In the genomic region with DNA sequence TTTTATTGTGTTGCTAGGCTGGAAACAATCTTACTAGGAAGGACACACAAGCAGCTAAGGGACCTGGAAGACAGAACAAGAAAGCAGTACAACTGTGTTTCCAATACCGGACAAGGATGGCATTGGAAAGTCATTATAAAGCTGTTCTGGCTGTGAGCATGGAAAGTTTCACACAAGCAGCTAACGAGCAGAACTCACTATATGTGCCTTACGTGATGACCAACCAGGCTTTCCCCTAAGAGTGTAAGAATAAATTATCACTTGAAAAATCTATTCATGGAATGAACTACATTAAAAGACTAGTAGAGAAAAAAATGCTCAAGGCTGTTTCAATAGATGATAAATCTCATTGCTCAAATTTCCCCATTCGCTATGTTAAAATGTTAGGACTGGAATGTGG, we compare ENCODE assay signal across 23 mouse cellular contexts. TPM values are rescaled to one million over a fixed set of nuclear protein-coding genes. Genes with fewer than 3 reads are reported as not detected.
"Had no signal": no experiment of that assay in that cellular context is flagged by ENCODE, and none has a peak within 500 bp of the region (broad histone marks: within the 10 kb centered on the region; RNA-seq: fewer than 3 reads in every experiment).

No protein-coding gene starts in this region.

- H3K4me3 ChIP-seq: midbrain, embryonic 10.5 days; midbrain, embryonic 12.5 days; myocyte; neural tube, embryonic 13.5 days; neural tube, embryonic 15.5 days had no signal

- ATAC-seq: midbrain, embryonic 16.5 days had no signal

- H3K9ac ChIP-seq: lung, embryonic 14.5 days; midbrain, embryonic 12.5 days; neural tube, embryonic 13.5 days; neural tube, embryonic 15.5 days had no signal

- H3K36me3 ChIP-seq: midbrain, embryonic 10.5 days; midbrain, embryonic 12.5 days; neural tube, embryonic 13.5 days; neural tube, embryonic 15.5 days had no signal

- H3K27me3 ChIP-seq: midbrain, embryonic 12.5 days; neural tube, embryonic 13.5 days; neural tube, embryonic 15.5 days had no signal

- H3K27ac ChIP-seq: midbrain, embryonic 10.5 days; midbrain, embryonic 12.5 days; neural tube, embryonic 13.5 days; neural tube, embryonic 15.5 days had no signal

- DNase-seq: lung, adult 18-20 months; lung, embryonic 14.5 days; lung, postnatal 10 days; lung, postnatal 4 days; midbrain, embryonic 14.5 days; retina, postnatal 1 day; right cerebral cortex, postnatal 25 days; spleen, adult 18-20 months; thymus, adult 18-20 months; thymus, postnatal 14 days; thymus, postnatal 36 days had no signal

- H3K9me3 ChIP-seq: midbrain, embryonic 10.5 days; midbrain, embryonic 12.5 days; neural tube, embryonic 13.5 days; neural tube, embryonic 15.5 days had no signal

- H3K4me2 ChIP-seq: lung, embryonic 14.5 days; midbrain, embryonic 12.5 days; neural tube, embryonic 13.5 days; neural tube, embryonic 15.5 days had no signal

- H3K4me1 ChIP-seq: midbrain, embryonic 10.5 days; midbrain, embryonic 12.5 days; neural tube, embryonic 13.5 days; neural tube, embryonic 15.5 days had no signal

RNA-seq across cellular contexts. Expression of gene Krtap28-13, which starts 5.8 kb away (rescaled TPM):
- polyA plus RNA-seq: lung, embryonic 14.5 days; lung, embryonic 16.5 days; midbrain, embryonic 10.5 days; midbrain, embryonic 12.5 days; midbrain, embryonic 14.5 days; midbrain, embryonic 16.5 days; myocyte; neural tube, embryonic 11.5 days; neural tube, embryonic 13.5 days; neural tube, embryonic 15.5 days; small intestine, adult 2 months; stomach, embryonic 14.5 days; stomach, embryonic 16.5 days; thymus, postnatal 0 days had no signal

RNA-seq across cellular contexts. Expression of gene A030005K14Rik, which starts 7.4 kb away (rescaled TPM):
- polyA plus RNA-seq: lung, embryonic 14.5 days; lung, embryonic 16.5 days; midbrain, embryonic 10.5 days; midbrain, embryonic 12.5 days; midbrain, embryonic 14.5 days; midbrain, embryonic 16.5 days; myocyte; neural tube, embryonic 11.5 days; neural tube, embryonic 13.5 days; neural tube, embryonic 15.5 days; small intestine, adult 2 months; stomach, embryonic 14.5 days; stomach, embryonic 16.5 days; thymus, postnatal 0 days had no signal

RNA-seq across cellular contexts. Expression of gene Gm47969, which starts 21.8 kb away (rescaled TPM):
- polyA plus RNA-seq: lung, embryonic 14.5 days; lung, embryonic 16.5 days; midbrain, embryonic 10.5 days; midbrain, embryonic 12.5 days; midbrain, embryonic 14.5 days; midbrain, embryonic 16.5 days; myocyte; neural tube, embryonic 11.5 days; neural tube, embryonic 13.5 days; neural tube, embryonic 15.5 days; small intestine, adult 2 months; stomach, embryonic 14.5 days; stomach, embryonic 16.5 days; thymus, postnatal 0 days had no signal

RNA-seq across cellular contexts. Expression of gene Krtap28-10, which starts 24.3 kb away (rescaled TPM):
- polyA plus RNA-seq: lung, embryonic 14.5 days; lung, embryonic 16.5 days; midbrain, embryonic 10.5 days; midbrain, embryonic 12.5 days; midbrain, embryonic 14.5 days; midbrain, embryonic 16.5 days; myocyte; neural tube, embryonic 11.5 days; neural tube, embryonic 13.5 days; neural tube, embryonic 15.5 days; small intestine, adult 2 months; stomach, embryonic 14.5 days; stomach, embryonic 16.5 days; thymus, postnatal 0 days had no signal
